Mouse (Mus musculus) limb, embryonic 10.5 days (tissue): ENCODE data around the gene Src. TPM values are rescaled to one million over a fixed set of nuclear protein-coding genes. Genes with fewer than 3 reads are reported as not detected.

Source experiments
- DNase-seq: peaks from one replicate; pipeline ENCODE4 v3.0.0-alpha.2; 2017; ENCODE audit warnings: low spot score
- H3K27ac ChIP-seq: fragments of 300-500 bp; sonication (generic); 2 replicates; pipeline ENCODE4 v1.5.1; 2016; ENCODE audit warnings: mild to moderate bottlenecking
- H3K27me3 ChIP-seq: fragments of 300-500 bp; sonication (generic); 2 replicates; pipeline ENCODE4 v1.6.1; 2016; ENCODE audit warnings: low read depth, mild to moderate bottlenecking; ENCODE audit not compliant: poor library complexity, severe bottlenecking
- H3K36me3 ChIP-seq: fragments of 300-500 bp; sonication (generic); 2 replicates; pipeline ENCODE4 v1.6.1; 2016; ENCODE audit warnings: mild to moderate bottlenecking, moderate library complexity
- H3K4me1 ChIP-seq: fragments of 300-500 bp; sonication (generic); 2 replicates; pipeline ENCODE4 v1.6.1; 2016
- H3K4me3 ChIP-seq: fragments of 300-500 bp; sonication (generic); 2 replicates; pipeline ENCODE4 v1.5.1; 2016; ENCODE audit warnings: mild to moderate bottlenecking, moderate library complexity
- H3K9me3 ChIP-seq: fragments of 300-500 bp; sonication (generic); replicated peaks from 2 replicates; pipeline ENCODE4 v1.6.1; 2016; ENCODE audit warnings: mild to moderate bottlenecking
- WGBS: fragments of 180-500 bp; shearing (Covaris S2); methylation state at CpG from one replicate; pipeline ENCODE4 v1.1.7; 2016; 5-methylcytosine and 5-hydroxymethylcytosine counted together
- polyA plus RNA-seq: library from polyadenylated mRNA; unstranded; fragments of >200 nt; fragmentation: Nextera tagmentation; extraction: Ambion mirVana; gene quantifications from 2 replicates; pipeline ENCODE4 v1.2.1, GENCODE M21; 2016

Src gene
- polyA plus RNA-seq, 1 experiment from 2014 or later: 26.2 TPM

- no peaks in the 10 kb centered on the region for H3K36me3 ChIP-seq
- no peaks in the 10 kb centered on the region for H3K27me3 ChIP-seq
- H3K4me3 ChIP-seq: no peak overlapping the region
- peaks cover 73% of the 10 kb centered on the region for H3K4me1 ChIP-seq
- no peak for DNase-seq
- no peaks in the 10 kb centered on the region for H3K9me3 ChIP-seq
- 86% methylated on average over 4 of the region's 4 CpGs for WGBS
- H3K27ac ChIP-seq: peak overlapping the region; percentile 66
Measured at GRCm38 (mm10) chr2:157420404-157420803, 2.2 kb downstream of the Src start.

DNA sequence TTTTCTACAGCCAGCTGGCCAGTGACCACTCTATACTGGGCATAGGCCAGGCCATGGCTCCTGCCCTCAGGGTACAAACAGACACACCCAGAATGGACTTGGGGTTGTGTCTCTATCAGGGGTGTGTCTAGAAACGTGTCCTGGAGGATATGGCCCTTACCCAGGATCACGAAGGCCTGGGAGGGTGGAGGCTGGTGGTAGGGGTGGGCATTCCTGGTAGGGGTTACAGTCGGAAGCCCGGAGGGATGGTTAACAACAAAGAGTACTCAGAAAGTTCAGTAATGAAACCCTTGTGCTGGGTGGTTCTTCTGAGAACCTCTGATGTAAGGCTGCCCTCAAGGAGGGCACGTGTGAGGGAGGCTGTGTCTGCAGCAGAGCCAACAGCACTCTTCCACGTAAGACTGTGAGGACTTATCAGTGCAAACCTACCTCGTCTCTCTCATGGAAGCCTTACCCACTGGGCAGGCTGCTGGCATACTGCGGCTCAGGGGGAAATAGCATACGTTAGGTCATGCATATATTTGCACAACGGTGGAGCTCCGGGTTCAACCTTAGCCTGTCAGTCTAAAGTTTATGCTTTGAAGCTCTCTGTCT lies 3.9 kb downstream of the Src start:
- Histone ChIP-seq H3K4me1 (peaks cover 85% of the 10 kb centered on the region), H3K27me3 (no peaks in the 10 kb centered on the region), H3K36me3 (peaks cover 9% of the 10 kb centered on the region; the same call in 1 of the 2 replicates), H3K4me3 (peak overlapping the region; percentile 9; the same call in 1 of the 2 replicates), H3K9me3 (no peaks in the 10 kb centered on the region), H3K27ac (peak overlapping the region; percentile 99)
- no peak for DNase-seq
- 78% methylated on average over 11 of the region's 11 CpGs for WGBS

DNA sequence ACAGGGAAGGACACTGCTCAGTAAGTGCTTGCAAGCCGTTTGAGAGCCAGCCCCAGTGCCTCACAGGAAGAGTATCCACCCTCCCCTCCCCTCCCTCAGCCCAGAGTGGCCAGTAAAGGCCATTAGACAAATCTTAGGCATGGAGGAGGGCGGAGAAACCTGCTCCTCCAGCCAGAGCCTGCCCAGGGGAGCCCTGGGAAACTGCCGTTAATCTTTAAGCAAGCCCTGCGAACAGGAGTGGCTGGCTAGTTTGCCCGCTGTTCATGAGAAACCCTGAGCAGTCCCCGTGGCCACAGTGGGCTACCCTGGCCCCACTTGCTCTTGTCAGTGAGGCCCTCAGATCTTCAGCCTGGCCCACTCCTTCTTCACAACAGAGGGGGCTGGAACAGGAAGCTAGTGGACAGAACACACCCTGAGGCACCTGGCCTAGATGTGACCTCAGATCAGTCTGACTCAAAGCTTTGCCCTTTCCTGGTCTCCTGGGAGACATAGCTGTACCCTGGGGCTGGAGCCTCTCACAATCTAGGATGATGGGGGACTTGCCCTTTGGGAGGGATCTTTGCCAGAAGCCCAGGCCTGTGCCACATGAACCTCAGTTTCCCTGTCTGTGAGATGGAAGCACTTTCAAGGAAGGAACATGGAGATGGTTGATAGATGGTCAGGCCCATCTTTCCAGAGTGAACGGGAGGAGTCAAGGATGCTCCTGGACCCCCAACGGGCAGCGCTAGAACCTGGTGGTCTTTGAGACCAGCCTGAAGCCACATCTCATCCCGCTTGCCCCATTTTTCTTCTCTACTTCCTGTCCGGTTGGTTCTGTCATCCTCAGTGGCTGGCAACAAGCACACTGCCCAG lies 4.8 kb downstream of the Src start:
- Histone ChIP-seq H3K36me3 (peaks cover 16% of the 10 kb centered on the region), H3K27me3 (no peaks in the 10 kb centered on the region), H3K4me1 (peaks cover 83% of the 10 kb centered on the region), H3K4me3 (peak overlapping the region; percentile 89), H3K27ac (peak overlapping the region; percentile 99), H3K9me3 (no peaks in the 10 kb centered on the region)
- WGBS: 35% methylated on average over 11 of the region's 11 CpGs
- DNase-seq: peak; percentile 69

GRCm38 (mm10) chr2:157423706-157424125 lies 5.5 kb downstream of the Src start:
- no peak for DNase-seq
- 10% methylated on average over 21 of the region's 21 CpGs for WGBS
- Histone ChIP-seq H3K9me3 (no peaks in the 10 kb centered on the region), H3K27ac (peak overlapping the region; percentile 99), H3K4me3 (peak overlapping the region; percentile 89), H3K4me1 (peaks cover 77% of the 10 kb centered on the region), H3K36me3 (peaks cover 22% of the 10 kb centered on the region), H3K27me3 (no peaks in the 10 kb centered on the region)

GRCm38 (mm10) chr2:157424126-157424903 lies 6.1 kb downstream of the Src start:
- peak; percentile 68 for DNase-seq
- H3K4me3 ChIP-seq: peak overlapping the region; percentile 89
- WGBS: 1% methylated on average over 72 of the region's 98 CpGs
- H3K36me3 ChIP-seq: peaks cover 28% of the 10 kb centered on the region
- peak overlapping the region; percentile 99 for H3K27ac ChIP-seq
- H3K9me3 ChIP-seq: no peaks in the 10 kb centered on the region
- H3K27me3 ChIP-seq: no peaks in the 10 kb centered on the region
- H3K4me1 ChIP-seq: peaks cover 73% of the 10 kb centered on the region

DNA sequence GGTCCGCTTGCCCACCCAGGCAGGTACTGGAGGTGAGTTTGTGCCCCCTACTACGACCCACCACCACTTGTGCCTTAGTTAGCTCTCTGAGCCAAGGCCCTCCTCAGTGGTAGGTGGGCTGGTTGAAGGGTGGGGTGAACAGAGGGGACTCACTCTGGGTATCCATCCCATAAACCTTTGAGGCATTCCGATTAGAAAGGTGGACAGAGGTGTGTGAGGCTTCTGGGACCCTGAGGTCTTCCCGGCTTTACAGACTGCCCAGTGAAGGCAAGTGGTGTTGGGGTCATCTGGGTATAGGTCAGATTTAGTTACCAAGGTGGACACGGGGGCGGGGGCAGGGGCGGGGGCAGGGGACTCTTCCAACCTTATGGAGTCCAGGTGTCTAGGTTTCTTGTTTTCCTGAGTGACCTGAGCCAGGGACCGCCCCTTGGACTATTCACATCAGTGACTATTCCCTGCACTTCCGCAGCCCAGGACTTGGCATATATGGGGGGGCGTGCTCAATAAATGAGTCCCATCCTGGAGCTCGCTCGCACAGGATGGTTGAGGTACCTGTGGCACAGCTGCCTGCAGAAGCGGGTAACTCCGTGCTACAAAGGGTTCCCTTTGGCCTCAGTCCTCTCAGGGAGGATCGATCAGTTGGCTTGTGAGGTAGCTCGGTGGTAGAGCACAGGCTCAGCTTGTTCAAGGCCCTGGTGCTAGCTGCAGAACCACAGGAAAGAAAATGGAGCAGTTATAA lies 6.8 kb downstream of the Src start:
- Histone ChIP-seq H3K4me3 (peak overlapping the region; percentile 89), H3K4me1 (peaks cover 73% of the 10 kb centered on the region), H3K27ac (peak overlapping the region; percentile 99), H3K27me3 (no peaks in the 10 kb centered on the region), H3K9me3 (no peaks in the 10 kb centered on the region), H3K36me3 (peaks cover 36% of the 10 kb centered on the region)
- DNase-seq: no peak
- 60% methylated on average over 16 of the region's 16 CpGs for WGBS

- peaks cover 76% of the 10 kb centered on the region for H3K4me1 ChIP-seq
- WGBS: 75% methylated on average over 6 of the region's 6 CpGs
- H3K27ac ChIP-seq: peak overlapping the region; percentile 99; the same call in 1 of the 2 replicates
- peak overlapping the region; percentile 89 for H3K4me3 ChIP-seq
- DNase-seq: no peak
- H3K36me3 ChIP-seq: peaks cover 41% of the 10 kb centered on the region
- H3K27me3 ChIP-seq: no peaks in the 10 kb centered on the region
- H3K9me3 ChIP-seq: no peaks in the 10 kb centered on the region
Measured at GRCm38 (mm10) chr2:157425643-157425988, 7.4 kb downstream of the Src start.

DNA sequence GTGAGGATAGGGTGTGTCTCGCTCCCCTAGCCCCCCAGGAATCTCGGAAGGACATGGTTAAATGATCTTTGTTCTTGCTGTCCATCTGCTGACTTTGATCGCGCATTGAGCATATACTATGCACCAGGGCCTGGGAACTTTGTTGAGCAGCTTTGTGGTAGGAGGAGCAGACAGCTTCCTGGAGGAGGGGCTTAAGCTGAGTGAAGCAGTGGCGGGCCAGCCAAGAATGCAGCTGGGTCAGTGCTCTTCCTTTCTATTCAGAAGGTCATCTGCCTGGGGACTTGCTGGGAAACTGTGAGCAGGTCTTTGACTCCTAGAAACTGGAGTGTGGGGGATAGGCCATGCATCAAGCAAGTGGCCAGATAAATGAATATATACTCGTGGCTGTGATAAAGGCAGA lies 7.9 kb downstream of the Src start:
- no peaks in the 10 kb centered on the region for H3K27me3 ChIP-seq
- H3K4me1 ChIP-seq: peaks cover 81% of the 10 kb centered on the region
- peaks cover 44% of the 10 kb centered on the region for H3K36me3 ChIP-seq
- 80% methylated on average over 6 of the region's 6 CpGs for WGBS
- no peak overlapping the region; the same call in 1 of the 2 replicates for H3K27ac ChIP-seq
- no peaks in the 10 kb centered on the region for H3K9me3 ChIP-seq
- DNase-seq: no peak
- H3K4me3 ChIP-seq: 0 out of 2 replicates have a peak overlapping the region, but pooled peaks have one; percentile 3

DNA sequence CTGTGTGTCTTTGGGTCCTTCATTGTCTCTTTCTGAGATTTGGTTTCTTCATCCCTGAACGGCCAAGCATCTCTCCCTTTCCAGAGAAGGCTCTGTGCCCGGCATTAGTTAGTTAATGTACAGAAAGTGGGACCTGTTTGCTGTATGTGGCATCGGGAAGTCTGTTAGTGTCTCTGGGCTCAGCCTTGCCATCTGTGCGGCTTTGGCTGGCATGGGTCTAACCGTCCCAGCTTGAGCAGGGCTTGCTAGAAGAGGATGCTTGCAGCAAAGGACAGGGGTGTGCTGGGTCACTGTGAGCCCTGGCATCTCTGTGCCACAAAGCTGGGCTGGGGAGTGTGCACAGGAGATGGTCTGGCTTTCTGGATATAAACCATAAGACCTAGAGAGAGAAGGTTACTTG lies 8.9 kb downstream of the Src start:
- Histone ChIP-seq H3K4me1 (peaks cover 87% of the 10 kb centered on the region), H3K4me3 (no peak overlapping the region), H3K27ac (no peak overlapping the region)

GRCm38 (mm10) chr2:157428351-157429139 lies 10.3 kb downstream of the Src start:
- peaks cover 68% of the 10 kb centered on the region for H3K36me3 ChIP-seq
- WGBS: 88% methylated on average over 13 of the region's 13 CpGs
- no peak overlapping the region for H3K27ac ChIP-seq
- no peak for DNase-seq
- no peaks in the 10 kb centered on the region for H3K9me3 ChIP-seq
- H3K4me1 ChIP-seq: peaks cover 84% of the 10 kb centered on the region
- H3K27me3 ChIP-seq: no peaks in the 10 kb centered on the region
- no peak overlapping the region for H3K4me3 ChIP-seq

More for the DNA sequence above, 8.9 kb downstream of the Src start:
- Histone ChIP-seq H3K27me3 (no peaks in the 10 kb centered on the region), H3K9me3 (no peaks in the 10 kb centered on the region), H3K36me3 (peaks cover 54% of the 10 kb centered on the region)
- 91% methylated on average over 5 of the region's 5 CpGs for WGBS
- no peak for DNase-seq

DNA sequence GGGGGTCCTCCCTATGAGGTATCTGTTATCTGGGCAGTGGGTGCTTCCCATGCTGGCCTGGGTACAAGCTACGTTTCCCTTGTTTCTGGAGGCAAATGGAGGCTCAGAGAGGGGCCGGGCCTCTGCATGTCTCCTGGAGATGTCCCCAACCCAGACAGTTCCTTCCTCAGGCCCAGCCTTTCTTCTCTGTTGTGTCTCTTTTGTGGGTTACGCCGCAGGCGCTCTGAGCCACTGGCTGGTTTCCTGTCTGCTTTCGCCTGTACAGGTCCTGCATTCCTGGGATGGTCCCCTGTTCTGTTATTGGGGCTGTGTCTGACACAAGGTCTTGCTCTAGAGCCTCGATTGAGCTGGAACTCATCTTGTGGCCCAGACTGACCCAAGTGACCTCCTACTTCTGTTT lies 11.5 kb downstream of the Src start:
- Histone ChIP-seq H3K4me3 (no peak overlapping the region), H3K27ac (no peak overlapping the region), H3K4me1 (peaks cover 86% of the 10 kb centered on the region), H3K9me3 (no peaks in the 10 kb centered on the region), H3K27me3 (no peaks in the 10 kb centered on the region), H3K36me3 (peaks cover 73% of the 10 kb centered on the region)
- DNase-seq: no peak
- WGBS: 85% methylated on average over 7 of the region's 7 CpGs
